Mouse (Mus musculus) intestine, embryonic 15.5 days (tissue): ENCODE results near the gene Tmem161a. TPM values are rescaled to one million over a fixed set of nuclear protein-coding genes. Genes with fewer than 3 reads are reported as not detected.

Experiments used
- ATAC-seq: fragments of 200-750 bp; cut with Nextera tagmentation; 2 replicates; pipeline ENCODE4 v1.8.0; 2017; ENCODE audit warnings: moderate TSS enrichment, moderate library complexity
- H3K27ac ChIP-seq: fragments of 300-500 bp; sonication (generic); 2 replicates; pipeline ENCODE4 v1.5.1; 2015; ENCODE audit warnings: mild to moderate bottlenecking, inconsistent platforms
- H3K27me3 ChIP-seq: fragments of 300-500 bp; sonication (generic); replicated peaks from 2 replicates; pipeline ENCODE4 v1.6.1; 2015; ENCODE audit warnings: inconsistent platforms
- H3K36me3 ChIP-seq: fragments of 300-500 bp; sonication (generic); 2 replicates; pipeline ENCODE4 v1.6.1; 2015; ENCODE audit warnings: inconsistent platforms
- H3K4me1 ChIP-seq: fragments of 300-500 bp; sonication (generic); replicated peaks from 2 replicates; pipeline ENCODE4 v1.6.1; 2015; ENCODE audit warnings: inconsistent platforms
- H3K4me2 ChIP-seq: fragments of 300-500 bp; sonication (generic); replicated peaks from 2 replicates; pipeline ENCODE4 v1.6.1; 2015; ENCODE audit warnings: mild to moderate bottlenecking, inconsistent platforms
- H3K4me3 ChIP-seq: fragments of 300-500 bp; sonication (generic); replicated peaks from 2 replicates; pipeline ENCODE4 v1.5.1; 2015; ENCODE audit warnings: inconsistent platforms
- H3K9ac ChIP-seq: fragments of 300-500 bp; sonication (generic); 2 replicates; pipeline ENCODE4 v1.6.1; 2015; ENCODE audit warnings: inconsistent platforms
- H3K9me3 ChIP-seq: fragments of 300-500 bp; sonication (generic); 2 replicates; pipeline ENCODE4 v1.6.1; 2016; ENCODE audit warnings: inconsistent platforms
- WGBS: fragments of 180-500 bp; shearing (Covaris S2); methylation state at CpG from one replicate; pipeline ENCODE4 v1.1.7; 2015; 5-methylcytosine and 5-hydroxymethylcytosine counted together
- polyA plus RNA-seq: library from polyadenylated mRNA; unstranded; fragments of >200 nt; fragmentation: Nextera tagmentation; extraction: Ambion mirVana; gene quantifications from 2 replicates; pipeline ENCODE4 v1.2.1, GENCODE M21; 2015

The Tmem161a gene
- polyA plus RNA-seq, 1 experiment from 2014 or later: 55.7 TPM

- no peaks in the 10 kb centered on the region for H3K9me3 ChIP-seq
- H3K9ac ChIP-seq: no peak overlapping the region
- no peak for ATAC-seq
- H3K4me3 ChIP-seq: no peak overlapping the region
- WGBS: 91% methylated on average over 9 of the region's 9 CpGs
- no peak overlapping the region for H3K4me2 ChIP-seq
- H3K27ac ChIP-seq: no peak overlapping the region
- peaks cover 19% of the 10 kb centered on the region for H3K36me3 ChIP-seq
- peaks cover 14% of the 10 kb centered on the region for H3K4me1 ChIP-seq
- no peaks in the 10 kb centered on the region for H3K27me3 ChIP-seq
Observed at GRCm38 (mm10) chr8:70230837-70231236, 58.7 kb downstream of the Tmem161a start.

Other genes with a start within 250 kb of the Tmem161a start
- gene Gatad2a, start 176.0 kb upstream of the Tmem161a start, polyA plus RNA-seq: 51.2 and 54.7 TPM in 2 replicates
- gene Mau2, start 129.6 kb upstream of the Tmem161a start, polyA plus RNA-seq: 43.1 and 46.4 TPM in 2 replicates
- gene Sugp1, start 129.5 kb upstream of the Tmem161a start, polyA plus RNA-seq: 36.3 and 37.5 TPM in 2 replicates
- gene Tm6sf2, start 99.4 kb upstream of the Tmem161a start, polyA plus RNA-seq: 42.8 and 52.6 TPM in 2 replicates
- gene Hapln4, start 88.9 kb upstream of the Tmem161a start, polyA plus RNA-seq: 0.06 and 0.11 TPM in 2 replicates
- 1.6 and 1.7 TPM in 2 replicates for gene Ncan, start 51.5 kb upstream of the Tmem161a start, polyA plus RNA-seq
- gene Nr2c2ap, start 41.0 kb upstream of the Tmem161a start, polyA plus RNA-seq: 47.4 and 48.9 TPM in 2 replicates
- gene Rfxank, start 33.2 kb upstream of the Tmem161a start, polyA plus RNA-seq: 11.7 and 12.3 TPM in 2 replicates
- gene Borcs8, start 32.9 kb upstream of the Tmem161a start, polyA plus RNA-seq: 34.6 and 40.1 TPM in 2 replicates
- gene Mef2b, start 32.6 kb upstream of the Tmem161a start, polyA plus RNA-seq: 0.11 TPM in 1 of 2 replicates, not detected in the other
- gene Slc25a42, start 39.9 kb downstream of the Tmem161a start, polyA plus RNA-seq: 5.8 and 6.0 TPM in 2 replicates
- 20.6 and 23.0 TPM in 2 replicates for gene Sugp2, start 61.9 kb downstream of the Tmem161a start, polyA plus RNA-seq
- gene Armc6, start 62.1 kb downstream of the Tmem161a start, polyA plus RNA-seq: 25.4 and 26.4 TPM in 2 replicates
- gene Homer3, start 110.5 kb downstream of the Tmem161a start, polyA plus RNA-seq: 27.7 and 31.5 TPM in 2 replicates
- 45.8 and 52.7 TPM in 2 replicates for gene Ddx49, start 130.1 kb downstream of the Tmem161a start, polyA plus RNA-seq
- 331 and 429 TPM in 2 replicates for gene Cope, start 130.2 kb downstream of the Tmem161a start, polyA plus RNA-seq
- 3.6 TPM in 2 replicates for gene Cers1, start 143.4 kb downstream of the Tmem161a start, polyA plus RNA-seq
- 0.38 and 1.4 TPM in 2 replicates for gene Gdf1, start 157.5 kb downstream of the Tmem161a start, polyA plus RNA-seq
- gene Upf1, start 180.9 kb downstream of the Tmem161a start, polyA plus RNA-seq: 14.6 and 15.7 TPM in 2 replicates
- gene Comp, start 201.2 kb downstream of the Tmem161a start, polyA plus RNA-seq: 0.39 and 0.82 TPM in 2 replicates